Mouse (Mus musculus) liver, adult 2 months (tissue): ENCODE results near the gene Nfatc3. TPM values are rescaled to one million over a fixed set of nuclear protein-coding genes. Genes with fewer than 3 reads are reported as not detected.

Experiments
- DNase-seq: peaks from one replicate; pipeline ENCODE4 v3.0.0-alpha.2; 2011; ENCODE audit warnings: low read depth, low spot score; ENCODE audit errors: extremely low read depth
- H3K27ac ChIP-seq: fragments of 200-500 bp; replicated peaks from 2 replicates; pipeline ENCODE4 v1.5.1; 2012; ENCODE audit warnings: low read depth, mild to moderate bottlenecking, control low read depth, inconsistent platforms, low read length; ENCODE audit not compliant: insufficient read depth
- H3K27me3 ChIP-seq: fragments of 200-500 bp; 2 replicates; pipeline ENCODE4 v1.6.1; 2012; ENCODE audit warnings: mild to moderate bottlenecking, moderate library complexity, low read length, inconsistent platforms; ENCODE audit not compliant: control insufficient read depth, insufficient read depth
- H3K36me3 ChIP-seq: fragments of 200-500 bp; 2 replicates; pipeline ENCODE4 v1.6.1; 2012; ENCODE audit warnings: low read length, inconsistent platforms; ENCODE audit not compliant: control insufficient read depth, insufficient read depth
- H3K4me1 ChIP-seq: fragments of 200-500 bp; 2 replicates; pipeline ENCODE4 v1.6.1; 2011; ENCODE audit warnings: low read length; ENCODE audit not compliant: control insufficient read depth, insufficient read depth
- H3K4me3 ChIP-seq: fragments of 200-500 bp; 2 replicates; pipeline ENCODE4 v1.5.1; 2011; ENCODE audit warnings: low read depth, mild to moderate bottlenecking, control low read depth, low read length, moderate library complexity; ENCODE audit not compliant: insufficient read depth
- H3K79me2 ChIP-seq: fragments of 200-500 bp; 2 replicates; pipeline ENCODE4 v1.6.1; 2012; ENCODE audit warnings: inconsistent platforms, mild to moderate bottlenecking, low read length, moderate library complexity; ENCODE audit not compliant: control insufficient read depth, insufficient read depth
- H3K9ac ChIP-seq: fragments of 200-500 bp; 2 replicates; pipeline ENCODE4 v1.6.1; 2012; ENCODE audit warnings: low read depth, mild to moderate bottlenecking, control low read depth, inconsistent platforms, low read length
- CTCF ChIP-seq: fragments of 200-500 bp; IDR thresholded peaks from 2 replicates; pipeline ENCODE4 v1.5.1; 2011; ENCODE audit warnings: low read depth, low read length, control low read depth
- POLR2A ChIP-seq: fragments of 200-500 bp; IDR thresholded peaks from 2 replicates; pipeline ENCODE4 v1.6.1; 2011; ENCODE audit warnings: low read length, control low read depth; ENCODE audit not compliant: insufficient read depth; ENCODE audit errors: extremely low read depth
- WGBS: fragments of 180-500 bp; shearing (Covaris S2); methylation state at CpG from one replicate; pipeline ENCODE4 v1.1.7; 2018; 5-methylcytosine and 5-hydroxymethylcytosine counted together
- polyA plus RNA-seq: library from polyadenylated mRNA; depleted of rRNA; stranded (reverse); fragments of >200 nt; gene quantifications from 2 replicates; pipeline ENCODE4 v1.2.3, GENCODE M21; 2012
- total RNA-seq: library from RNA; depleted of rRNA; stranded (reverse); fragments of >200 nt; gene quantifications from 2 replicates; pipeline ENCODE4 v1.2.3, GENCODE M21; 2014

The Nfatc3 gene
- total and polyA plus RNA-seq, 2 experiments = 8.5 to 13.3 TPM

DNA sequence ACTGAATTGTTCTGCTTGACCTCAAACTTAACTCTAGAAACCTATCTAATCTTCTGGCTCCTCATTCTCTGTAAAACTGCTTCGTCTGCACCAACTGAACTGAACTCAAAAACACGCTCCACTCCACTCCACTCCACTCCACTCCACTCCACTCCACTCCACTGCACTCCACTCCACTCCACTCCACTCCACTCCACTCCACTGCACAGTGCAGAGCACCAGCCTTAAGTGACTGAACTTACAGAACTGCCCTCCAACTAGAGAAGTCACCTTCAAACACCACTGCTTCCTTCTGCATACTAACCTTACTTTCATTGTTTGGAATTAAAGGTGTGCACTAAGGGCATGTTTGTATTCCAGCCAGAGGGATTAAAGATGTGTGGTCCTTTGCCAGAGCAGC is 53.4 kb downstream of the Nfatc3 start:
- Histone ChIP-seq H3K79me2 (peaks cover 6% of the 10 kb centered on the region; the same call in 1 of the 2 replicates), H3K27ac (no peak overlapping the region), H3K4me1 (no peaks in the 10 kb centered on the region), H3K36me3 (peaks cover 29% of the 10 kb centered on the region), H3K9ac (no peak overlapping the region), H3K27me3 (no peaks in the 10 kb centered on the region), H3K4me3 (no peak overlapping the region)
- WGBS = 93% methylated on average over 2 of the region's 2 CpGs
- TF ChIP-seq POLR2A (no peak), CTCF (no peak)
- no peak for DNase-seq

DNA sequence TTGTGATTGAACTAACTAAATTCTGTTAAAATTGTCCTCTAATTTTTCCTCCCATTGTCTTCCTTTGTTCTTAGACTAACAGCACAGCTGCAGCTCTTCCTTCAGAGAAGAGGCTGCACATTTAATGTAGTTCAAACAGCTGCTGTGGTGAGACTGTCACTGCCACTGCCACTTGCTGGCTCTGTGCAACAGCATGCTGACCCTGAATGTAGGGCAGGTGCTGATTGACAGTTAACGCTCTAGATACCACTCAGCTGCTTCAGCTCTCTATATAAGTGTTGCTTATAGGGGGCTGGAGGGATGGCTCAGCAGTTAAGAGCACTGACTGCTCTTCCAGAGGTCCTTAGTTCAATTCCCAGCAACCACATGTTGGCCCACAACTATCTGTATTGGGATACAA is 53.9 kb downstream of the Nfatc3 start:
- Histone ChIP-seq H3K27me3 (no peaks in the 10 kb centered on the region), H3K9ac (no peak overlapping the region), H3K79me2 (peaks cover 6% of the 10 kb centered on the region; the same call in 1 of the 2 replicates), H3K27ac (no peak overlapping the region), H3K4me3 (no peak overlapping the region), H3K4me1 (no peaks in the 10 kb centered on the region), H3K36me3 (peaks cover 29% of the 10 kb centered on the region)
- no peak for DNase-seq
- WGBS = 100% methylated on average over 1 of the region's 1 CpGs
- TF ChIP-seq POLR2A (no peak), CTCF (no peak)

GRCm38 (mm10) chr8:106115897-106116296 is 57.3 kb downstream of the Nfatc3 start:
- WGBS = 94% methylated on average over 3 of the region's 3 CpGs
- H3K9ac ChIP-seq = no peak overlapping the region
- DNase-seq = no peak
- no peak overlapping the region for H3K27ac ChIP-seq
- no peaks in the 10 kb centered on the region for H3K4me1 ChIP-seq
- H3K36me3 ChIP-seq = peaks cover 20% of the 10 kb centered on the region
- H3K4me3 ChIP-seq = no peak overlapping the region
- TF ChIP-seq POLR2A (no peak), CTCF (peak; percentile 55; the same call in 1 of the 2 replicates)
- no peaks in the 10 kb centered on the region for H3K27me3 ChIP-seq
- H3K79me2 ChIP-seq = peaks cover 2% of the 10 kb centered on the region; the same call in 1 of the 2 replicates

- DNase-seq = no peak
- Histone ChIP-seq H3K36me3 (peaks cover 16% of the 10 kb centered on the region), H3K9ac (no peak overlapping the region), H3K27ac (no peak overlapping the region), H3K4me3 (no peak overlapping the region), H3K4me1 (no peaks in the 10 kb centered on the region; the same call in 1 of the 2 replicates), H3K27me3 (no peaks in the 10 kb centered on the region), H3K79me2 (no peaks in the 10 kb centered on the region; the same call in 1 of the 2 replicates)
- 86% methylated on average over 3 of the region's 3 CpGs for WGBS
- TF ChIP-seq POLR2A (no peak), CTCF (no peak)
Observed at GRCm38 (mm10) chr8:106123443-106123842, 64.8 kb downstream of the Nfatc3 start.

DNA sequence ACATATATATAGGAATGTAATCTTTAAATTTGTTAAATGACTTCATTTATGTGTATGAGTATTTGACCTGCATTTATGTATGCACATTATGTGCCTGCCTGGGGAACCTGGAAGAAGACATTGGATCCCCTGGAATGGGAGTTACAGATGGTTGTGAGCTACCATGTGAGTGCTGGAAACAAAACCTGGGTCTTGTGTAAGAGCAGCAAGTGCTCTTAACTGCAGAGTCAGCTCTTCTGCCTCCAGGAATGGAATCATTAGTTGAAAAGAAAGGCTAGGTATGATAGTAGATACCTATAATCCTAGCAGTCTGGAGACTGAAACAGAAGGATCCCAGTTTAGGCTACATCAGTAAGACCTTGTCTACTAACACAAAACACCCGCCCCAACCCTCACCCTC is 67.4 kb downstream of the Nfatc3 start:
- H3K4me1 ChIP-seq = peaks cover 15% of the 10 kb centered on the region
- peak; percentile 54 for DNase-seq
- H3K36me3 ChIP-seq = peaks cover 21% of the 10 kb centered on the region
- H3K9ac ChIP-seq = no peak overlapping the region
- no peak overlapping the region for H3K4me3 ChIP-seq
- no peaks in the 10 kb centered on the region for H3K27me3 ChIP-seq
- no peaks in the 10 kb centered on the region for H3K79me2 ChIP-seq
- TF ChIP-seq CTCF = no peak
- no peak for TF ChIP-seq POLR2A
- H3K27ac ChIP-seq = no peak overlapping the region
- WGBS = 88% methylated on average over 1 of the region's 1 CpGs

DNA sequence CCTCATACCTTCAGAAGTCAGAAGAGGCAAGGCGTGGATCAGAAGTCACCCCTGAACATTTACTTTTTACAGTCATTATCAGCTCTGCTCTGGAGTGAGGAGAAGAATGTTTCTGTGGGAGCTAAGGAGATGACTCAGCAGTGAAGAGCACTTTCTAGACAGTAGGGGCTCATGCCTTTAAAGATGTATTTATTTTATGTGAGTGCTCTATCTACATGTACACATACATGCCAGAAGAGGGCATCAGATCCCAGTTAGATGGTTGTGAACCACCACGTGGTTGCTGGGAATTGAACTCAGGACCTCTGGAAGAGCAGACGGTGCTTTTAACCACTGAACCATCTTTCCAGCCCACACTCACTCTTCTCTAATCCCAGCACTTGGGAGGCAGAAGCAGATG is 68.4 kb downstream of the Nfatc3 start:
- peaks cover 21% of the 10 kb centered on the region for H3K4me1 ChIP-seq
- no peak for DNase-seq
- H3K27me3 ChIP-seq = no peaks in the 10 kb centered on the region
- TF ChIP-seq CTCF (no peak), POLR2A (no peak)
- peaks cover 30% of the 10 kb centered on the region for H3K36me3 ChIP-seq
- no peaks in the 10 kb centered on the region for H3K79me2 ChIP-seq
- no peak overlapping the region for H3K4me3 ChIP-seq
- no peak overlapping the region for H3K27ac ChIP-seq
- no peak overlapping the region for H3K9ac ChIP-seq
- 62% methylated on average over 3 of the region's 3 CpGs for WGBS
